Mouse (Mus musculus): Measurements from ENCODE around the gene St8sia1.
A peak's percentile ranks its signal among the peaks of the same experiment; 100 is the strongest.

The St8sia1 gene

GRCm38 (mm10) chr6:142944470-142944869, 19.8 kb downstream of the St8sia1 start:
- DNase-seq (ENCODE audit: low spot score in 2 of 2): no peak

- no peak for DNase-seq (ENCODE audit: low spot score in 2 of 2)
Observed at GRCm38 (mm10) chr6:142943419-142943818, 20.8 kb downstream of the St8sia1 start.

GRCm38 (mm10) chr6:142941596-142942381, 22.5 kb downstream of the St8sia1 start:
- no peak for DNase-seq (ENCODE audit: low spot score in 2 of 2)

GRCm38 (mm10) chr6:142941078-142941477, 23.2 kb downstream of the St8sia1 start:
- DNase-seq (ENCODE audit: low spot score in 2 of 2): no peak

- DNase-seq (ENCODE audit: low spot score in 2 of 2): no peak
Observed at GRCm38 (mm10) chr6:142938549-142939345, 25.5 kb downstream of the St8sia1 start.

GRCm38 (mm10) chr6:142938074-142938473, 26.2 kb downstream of the St8sia1 start:
- DNase-seq (ENCODE audit: low spot score in 2 of 2): no peak

- DNase-seq (ENCODE audit: low spot score in 2 of 2): no peak
Observed at GRCm38 (mm10) chr6:142932582-142932981, 31.7 kb downstream of the St8sia1 start.

GRCm38 (mm10) chr6:142932144-142932543, 32.1 kb downstream of the St8sia1 start:
- DNase-seq (ENCODE audit: low spot score in 2 of 2): peak in 1 of 2 experiments; percentile 8

GRCm38 (mm10) chr6:142928551-142929309, 35.5 kb downstream of the St8sia1 start:
- no peak for DNase-seq (ENCODE audit: low spot score in 2 of 2)

- no peak for DNase-seq (ENCODE audit: low spot score in 2 of 2)
Observed at GRCm38 (mm10) chr6:142926901-142927605, 37.2 kb downstream of the St8sia1 start.

- DNase-seq (ENCODE audit: low spot score in 2 of 2): no peak
Observed at GRCm38 (mm10) chr6:142925921-142926320, 38.3 kb downstream of the St8sia1 start.

- no peak for DNase-seq (ENCODE audit: low spot score in 2 of 2)
Observed at GRCm38 (mm10) chr6:142925374-142925773, 38.9 kb downstream of the St8sia1 start.

- peak; percentile 11 to 50 for DNase-seq (ENCODE audit: low spot score in 2 of 2)
Observed at GRCm38 (mm10) chr6:142920901-142921300, 43.4 kb downstream of the St8sia1 start.

GRCm38 (mm10) chr6:142918691-142919090, 45.6 kb downstream of the St8sia1 start:
- no peak for DNase-seq (ENCODE audit: low spot score in 2 of 2)

GRCm38 (mm10) chr6:142917471-142917901, 46.8 kb downstream of the St8sia1 start:
- no peak for DNase-seq (ENCODE audit: low spot score in 2 of 2)

- no peak for DNase-seq (ENCODE audit: low spot score in 2 of 2)
Observed at GRCm38 (mm10) chr6:142916271-142916941, 47.8 kb downstream of the St8sia1 start.

- no peak for DNase-seq (ENCODE audit: low spot score in 2 of 2)
Observed at GRCm38 (mm10) chr6:142915464-142915863, 48.8 kb downstream of the St8sia1 start.

- no peak for DNase-seq (ENCODE audit: low spot score in 2 of 2)
Observed at GRCm38 (mm10) chr6:142914676-142915075, 49.6 kb downstream of the St8sia1 start.

GRCm38 (mm10) chr6:142911263-142911662, 53.0 kb downstream of the St8sia1 start:
- no peak for DNase-seq (ENCODE audit: low spot score in 2 of 2)

GRCm38 (mm10) chr6:142910721-142911120, 53.5 kb downstream of the St8sia1 start:
- DNase-seq (ENCODE audit: low spot score in 2 of 2): no peak

GRCm38 (mm10) chr6:142909771-142910105, 54.5 kb downstream of the St8sia1 start:
- no peak for DNase-seq (ENCODE audit: low spot score in 2 of 2)

Measured in heart, adult 9 months (tissue).